Mouse (Mus musculus): Measurements from ENCODE around the gene Atp1b2. TPM values are rescaled to one million over a fixed set of nuclear protein-coding genes. Genes with fewer than 3 reads are reported as not detected.
A peak's percentile ranks its signal among the peaks of the same experiment; 100 is the strongest.
"Not testable (repeated sequence)": the region's sequence is repeated elsewhere in the genome, so short reads cannot be mapped to it uniquely, and the experiment has no call there.

Atp1b2 gene
- polyA plus RNA-seq, 1 experiment from 2014 or later = 25.6 TPM

- Histone ChIP-seq H3K27ac (ENCODE audit: low read length) (no peak overlapping the region), H3K9ac (ENCODE audit: low read length) (no peak overlapping the region), H3K27me3 (ENCODE audit: control insufficient read depth, insufficient read depth, low read length) (no peaks in the 10 kb centered on the region), H3K4me3 (ENCODE audit: low read length) (no peak overlapping the region), H3K4me1 (ENCODE audit: control insufficient read depth, insufficient read depth, low read length) (peaks cover 3% of the 10 kb centered on the region; the same call in 1 of the 2 replicates), H3K9me3 (replicated peaks; ENCODE audit: control insufficient read depth, low read length) (no peaks in the 10 kb centered on the region), H3K36me3 (ENCODE audit: control insufficient read depth, insufficient read depth) (no peaks in the 10 kb centered on the region), H3K4me2 (ENCODE audit: low read depth, low read length) (no peak overlapping the region)
- WGBS = 36% methylated on average over 6 of the region's 6 CpGs
- no peak for ATAC-seq (replicated peaks; ENCODE audit: extremely low read depth, insufficient read depth, low FRiP score)
Measured at GRCm38 (mm10) chr11:69628286-69628685, 22.5 kb upstream of the Atp1b2 start.

GRCm38 (mm10) chr11:69624339-69624738, 18.6 kb upstream of the Atp1b2 start:
- not testable (repeated sequence) for H3K36me3 ChIP-seq (ENCODE audit: control insufficient read depth, insufficient read depth); H3K4me2 ChIP-seq (ENCODE audit: low read depth, low read length); H3K9me3 ChIP-seq (replicated peaks; ENCODE audit: control insufficient read depth, low read length); ATAC-seq (replicated peaks; ENCODE audit: extremely low read depth, insufficient read depth, low FRiP score); H3K9ac ChIP-seq (ENCODE audit: low read length); H3K4me3 ChIP-seq (ENCODE audit: low read length); H3K27me3 ChIP-seq (ENCODE audit: control insufficient read depth, insufficient read depth, low read length); H3K4me1 ChIP-seq (ENCODE audit: control insufficient read depth, insufficient read depth, low read length); H3K27ac ChIP-seq (ENCODE audit: low read length)
- 84% methylated on average over 2 of the region's 2 CpGs for WGBS

- Histone ChIP-seq H3K9ac (ENCODE audit: low read length) (no peak overlapping the region), H3K4me2 (ENCODE audit: low read depth, low read length) (no peak overlapping the region; the same call in 1 of the 2 replicates), H3K27me3 (ENCODE audit: control insufficient read depth, insufficient read depth, low read length) (no peaks in the 10 kb centered on the region), H3K27ac (ENCODE audit: low read length) (no peak overlapping the region), H3K9me3 (replicated peaks; ENCODE audit: control insufficient read depth, low read length) (no peaks in the 10 kb centered on the region), H3K4me1 (ENCODE audit: control insufficient read depth, insufficient read depth, low read length) (peaks cover 9% of the 10 kb centered on the region), H3K36me3 (ENCODE audit: control insufficient read depth, insufficient read depth) (no peaks in the 10 kb centered on the region), H3K4me3 (ENCODE audit: low read length) (no peak overlapping the region)
- WGBS = 79% methylated on average over 4 of the region's 4 CpGs
- no peak for ATAC-seq (replicated peaks; ENCODE audit: extremely low read depth, insufficient read depth, low FRiP score)
Measured at GRCm38 (mm10) chr11:69623006-69623405, 17.3 kb upstream of the Atp1b2 start.

GRCm38 (mm10) chr11:69622406-69622805, 16.7 kb upstream of the Atp1b2 start:
- H3K27me3 ChIP-seq (ENCODE audit: control insufficient read depth, insufficient read depth, low read length) = no peaks in the 10 kb centered on the region
- H3K4me3 ChIP-seq (ENCODE audit: low read length) = peak overlapping the region; percentile 83
- peaks cover 9% of the 10 kb centered on the region for H3K4me1 ChIP-seq (ENCODE audit: control insufficient read depth, insufficient read depth, low read length)
- H3K9me3 ChIP-seq (replicated peaks; ENCODE audit: control insufficient read depth, low read length) = no peaks in the 10 kb centered on the region
- H3K36me3 ChIP-seq (ENCODE audit: control insufficient read depth, insufficient read depth) = no peaks in the 10 kb centered on the region
- H3K9ac ChIP-seq (ENCODE audit: low read length) = peak overlapping the region; percentile 91
- H3K4me2 ChIP-seq (ENCODE audit: low read depth, low read length) = peak overlapping the region; percentile 85
- 34% methylated on average over 6 of the region's 6 CpGs for WGBS
- H3K27ac ChIP-seq (ENCODE audit: low read length) = no peak overlapping the region
- peak; percentile 23; the same call in 1 of the 2 replicates for ATAC-seq (replicated peaks; ENCODE audit: extremely low read depth, insufficient read depth, low FRiP score)

GRCm38 (mm10) chr11:69621571-69622268, 16.0 kb upstream of the Atp1b2 start, which contains the start of gene Sat2:
Gene Sat2, plus strand, starts transcription at chr11:69622024.
- Histone ChIP-seq H3K4me3 (ENCODE audit: low read length) (peak within 1 kb of the TSS; percentile 83), H3K36me3 (ENCODE audit: control insufficient read depth, insufficient read depth) (no peaks in the 10 kb centered on the region), H3K27me3 (ENCODE audit: control insufficient read depth, insufficient read depth, low read length) (no peaks in the 10 kb centered on the region), H3K9ac (ENCODE audit: low read length) (peak within 1 kb of the TSS; percentile 91), H3K4me1 (ENCODE audit: control insufficient read depth, insufficient read depth, low read length) (peaks cover 9% of the 10 kb centered on the region), H3K9me3 (replicated peaks; ENCODE audit: control insufficient read depth, low read length) (no peaks in the 10 kb centered on the region), H3K4me2 (ENCODE audit: low read depth, low read length) (peak within 1 kb of the TSS; percentile 85), H3K27ac (ENCODE audit: low read length) (peak within 1 kb of the TSS; percentile 63)
- 2% methylated on average over 20 of the region's 20 CpGs for WGBS
- peak; percentile 86 for ATAC-seq (replicated peaks; ENCODE audit: extremely low read depth, insufficient read depth, low FRiP score)

GRCm38 (mm10) chr11:69620394-69621081, 14.8 kb upstream of the Atp1b2 start:
- H3K9ac ChIP-seq (ENCODE audit: low read length) = no peak overlapping the region

GRCm38 (mm10) chr11:69617805-69618204, 12.1 kb upstream of the Atp1b2 start, which contains the start of gene Shbg:
Gene Shbg, minus strand, starts transcription at chr11:69617905.
- 47% methylated on average over 5 of the region's 5 CpGs for WGBS
- 0 out of 2 replicates have a peak within 1 kb of the TSS, but pooled peaks have one; percentile 1 for H3K9ac ChIP-seq (ENCODE audit: low read length)
- H3K4me3 ChIP-seq (ENCODE audit: low read length) = no peak within 1 kb of the TSS

More at GRCm38 (mm10) chr11:69620394-69621081, 14.8 kb upstream of the Atp1b2 start:
- Histone ChIP-seq H3K4me1 (ENCODE audit: control insufficient read depth, insufficient read depth, low read length) (peaks cover 9% of the 10 kb centered on the region), H3K4me2 (ENCODE audit: low read depth, low read length) (no peak overlapping the region), H3K4me3 (ENCODE audit: low read length) (no peak overlapping the region), H3K36me3 (ENCODE audit: control insufficient read depth, insufficient read depth) (no peaks in the 10 kb centered on the region), H3K27ac (ENCODE audit: low read length) (no peak overlapping the region), H3K9me3 (replicated peaks; ENCODE audit: control insufficient read depth, low read length) (no peaks in the 10 kb centered on the region), H3K27me3 (ENCODE audit: control insufficient read depth, insufficient read depth, low read length) (peaks cover 1% of the 10 kb centered on the region; the same call in 1 of the 2 replicates)
- WGBS = 65% methylated on average over 7 of the region's 7 CpGs
- no peak for ATAC-seq (replicated peaks; ENCODE audit: extremely low read depth, insufficient read depth, low FRiP score)

GRCm38 (mm10) chr11:69616781-69617180, 11.0 kb upstream of the Atp1b2 start:
- Histone ChIP-seq H3K27ac (ENCODE audit: low read length) (no peak overlapping the region), H3K4me1 (ENCODE audit: control insufficient read depth, insufficient read depth, low read length) (peaks cover 6% of the 10 kb centered on the region), H3K4me3 (ENCODE audit: low read length) (no peak overlapping the region), H3K36me3 (ENCODE audit: control insufficient read depth, insufficient read depth) (no peaks in the 10 kb centered on the region), H3K4me2 (ENCODE audit: low read depth, low read length) (no peak overlapping the region), H3K9ac (ENCODE audit: low read length) (no peak overlapping the region), H3K9me3 (replicated peaks; ENCODE audit: control insufficient read depth, low read length) (no peaks in the 10 kb centered on the region), H3K27me3 (ENCODE audit: control insufficient read depth, insufficient read depth, low read length) (peaks cover 3% of the 10 kb centered on the region; the same call in 1 of the 2 replicates)
- ATAC-seq (replicated peaks; ENCODE audit: extremely low read depth, insufficient read depth, low FRiP score) = no peak
- 41% methylated on average over 10 of the region's 10 CpGs for WGBS

More at GRCm38 (mm10) chr11:69617805-69618204, 12.1 kb upstream of the Atp1b2 start, which contains the start of gene Shbg:
- Histone ChIP-seq H3K27ac (ENCODE audit: low read length) (no peak within 1 kb of the TSS), H3K36me3 (ENCODE audit: control insufficient read depth, insufficient read depth) (no peaks in the 10 kb centered on the region), H3K4me1 (ENCODE audit: control insufficient read depth, insufficient read depth, low read length) (peaks cover 12% of the 10 kb centered on the region), H3K9me3 (replicated peaks; ENCODE audit: control insufficient read depth, low read length) (no peaks in the 10 kb centered on the region), H3K27me3 (ENCODE audit: control insufficient read depth, insufficient read depth, low read length) (peaks cover 3% of the 10 kb centered on the region; the same call in 1 of the 2 replicates), H3K4me2 (ENCODE audit: low read depth, low read length) (no peak within 1 kb of the TSS)
- no peak for ATAC-seq (replicated peaks; ENCODE audit: extremely low read depth, insufficient read depth, low FRiP score)

- not testable (repeated sequence) for H3K4me1 ChIP-seq (ENCODE audit: control insufficient read depth, insufficient read depth, low read length); H3K4me3 ChIP-seq (ENCODE audit: low read length); H3K27me3 ChIP-seq (ENCODE audit: control insufficient read depth, insufficient read depth, low read length); H3K9ac ChIP-seq (ENCODE audit: low read length); H3K36me3 ChIP-seq (ENCODE audit: control insufficient read depth, insufficient read depth); H3K9me3 ChIP-seq (replicated peaks; ENCODE audit: control insufficient read depth, low read length); H3K27ac ChIP-seq (ENCODE audit: low read length); ATAC-seq (replicated peaks; ENCODE audit: extremely low read depth, insufficient read depth, low FRiP score)
- H3K4me2 ChIP-seq (ENCODE audit: low read depth, low read length) = peak overlapping the region; percentile 52
- 49% methylated on average over 11 of the region's 11 CpGs for WGBS
Measured at GRCm38 (mm10) chr11:69614257-69614588, 8.5 kb upstream of the Atp1b2 start.

Measured in heart, embryonic 16.5 days (tissue).